Mouse (Mus musculus) cerebral cortex, adult 2 months (tissue): ENCODE data around the gene Olfr435.

Source experiments
- WGBS: fragments of 180-500 bp; shearing (Covaris S2); methylation state at CpG from one replicate; pipeline ENCODE4 v1.1.7; 2018; 5-methylcytosine and 5-hydroxymethylcytosine counted together

Gene Olfr435

DNA sequence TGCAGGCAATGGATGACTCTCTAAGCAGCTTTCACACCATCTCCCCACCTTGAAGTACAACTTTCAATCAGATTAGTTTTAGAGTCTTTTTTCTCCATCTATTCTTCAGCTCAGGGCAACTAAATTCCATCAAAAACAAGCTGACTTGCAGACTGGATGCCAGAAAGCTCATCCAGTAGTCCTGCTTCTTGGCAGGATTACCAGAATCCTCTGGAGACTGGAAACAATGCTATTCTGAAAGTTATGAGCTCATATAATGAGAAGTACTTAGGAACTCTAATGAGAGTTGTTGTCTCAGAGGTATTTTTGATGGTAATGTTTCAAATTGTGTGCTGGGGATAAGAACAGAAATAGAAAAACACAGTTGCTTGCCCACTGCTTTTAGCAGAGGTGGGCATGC lies at the start of gene Olfr435:
Gene Olfr435 (plus strand): TSS at position 366 of the 400 bp plus-strand sequence.

DNA sequence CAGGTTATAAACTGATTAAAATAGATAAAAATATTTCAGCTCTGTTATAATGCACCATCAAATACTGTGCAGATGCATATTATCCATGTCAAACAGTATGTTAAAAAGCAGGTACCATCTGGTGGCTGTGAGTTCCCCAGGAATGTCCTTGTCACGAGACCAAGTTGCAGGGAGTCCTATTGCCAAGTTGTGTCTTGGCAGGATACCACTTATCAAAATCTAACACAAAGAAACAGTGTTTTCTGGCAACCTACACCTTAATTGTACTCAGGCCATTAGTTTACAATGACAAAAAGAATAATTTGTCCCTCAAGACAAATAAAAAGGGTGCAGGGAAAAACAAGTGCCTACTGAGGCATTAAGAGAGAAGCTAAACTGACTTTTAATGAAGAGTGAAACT lies 37.4 kb upstream of the Olfr435 start:
- WGBS: 27% methylated on average over 1 of the region's 1 CpGs

DNA sequence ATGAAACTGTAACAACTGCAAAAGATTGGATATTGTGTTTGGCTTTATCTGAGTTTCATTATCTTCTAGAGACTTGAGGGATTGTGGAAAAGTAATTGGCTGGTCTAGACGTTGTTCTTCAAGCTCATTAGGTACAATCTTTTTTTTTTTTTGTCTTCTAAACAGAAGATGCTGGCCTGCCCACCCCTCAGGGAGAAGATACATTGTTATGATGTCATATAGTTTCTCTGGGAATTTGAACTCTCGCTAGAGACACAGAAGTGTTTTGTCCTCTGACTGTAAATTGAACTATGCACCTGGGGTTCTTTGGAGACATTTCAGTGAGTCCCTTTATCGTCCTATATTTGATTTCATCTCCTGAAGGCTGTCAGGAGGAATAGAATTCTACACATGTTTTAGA lies 34.0 kb upstream of the Olfr435 start, which contains the start of gene Olfr437:
Gene Olfr437 (plus strand): TSS at position 301 of the 400 bp plus-strand sequence.
- 71% methylated on average over 3 of the region's 3 CpGs for WGBS

DNA sequence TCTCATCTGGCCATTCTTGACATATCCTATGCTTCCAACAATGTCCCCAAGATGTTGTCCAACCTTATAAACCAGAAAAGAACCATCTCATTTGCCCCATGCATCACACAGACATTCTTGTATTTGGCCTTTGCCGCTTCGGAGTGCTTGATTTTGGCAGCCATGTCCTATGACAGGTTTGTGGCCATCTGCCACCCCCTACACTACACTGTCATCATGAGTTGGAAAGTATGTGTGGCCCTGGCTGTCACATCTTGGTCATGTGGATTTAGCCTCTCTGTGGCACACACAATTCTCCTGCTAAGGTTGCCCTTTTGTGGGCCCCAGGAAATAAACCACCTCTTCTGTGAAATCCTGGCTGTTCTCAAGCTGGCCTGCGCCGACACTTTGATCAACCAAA lies 29.7 kb upstream of the Olfr435 start:
- 97% methylated on average over 4 of the region's 4 CpGs for WGBS

DNA sequence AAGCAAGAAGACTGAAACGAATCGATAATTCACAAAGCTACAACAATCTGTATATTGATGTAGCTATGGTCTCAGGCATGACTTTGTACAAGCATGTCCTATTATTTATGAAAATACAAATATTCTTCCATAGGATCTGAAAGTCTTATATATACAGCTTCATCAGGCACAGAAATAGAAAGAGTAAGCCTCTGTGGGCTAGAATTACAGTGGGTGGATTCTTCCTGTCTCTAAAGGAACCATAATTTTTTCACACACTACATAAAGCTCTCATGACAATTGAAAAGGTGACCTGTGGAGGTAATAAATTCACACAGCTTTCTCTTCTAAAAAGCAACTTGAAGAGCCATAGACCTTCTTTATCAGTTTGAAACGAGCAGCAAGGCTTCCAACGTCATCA lies 25.1 kb upstream of the Olfr435 start, which contains the start of gene Olfr13:
Gene Olfr13 (plus strand): TSS at position 301 of the 400 bp plus-strand sequence.
- WGBS: 80% methylated on average over 4 of the region's 4 CpGs

DNA sequence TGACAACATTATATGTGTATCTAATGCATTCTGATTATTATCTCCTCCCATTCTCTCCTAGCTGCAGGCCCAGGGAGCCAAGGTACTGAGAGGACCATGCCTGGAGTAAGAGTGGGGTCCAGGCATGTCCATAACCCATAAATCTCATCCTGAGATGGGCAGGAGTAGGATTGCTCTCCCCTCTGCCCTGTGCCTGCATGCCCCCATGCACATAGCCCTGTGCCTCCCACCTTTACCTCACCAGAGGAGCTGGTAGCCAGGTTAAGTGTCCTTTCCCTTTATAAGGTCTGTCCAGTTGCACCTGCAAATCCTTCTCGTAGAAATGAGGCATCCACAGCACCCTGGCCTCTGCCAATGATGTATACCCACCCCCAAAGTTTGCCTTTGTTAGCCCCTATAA lies 18.8 kb upstream of the Olfr435 start:
- WGBS: 70% methylated on average over 1 of the region's 1 CpGs

DNA sequence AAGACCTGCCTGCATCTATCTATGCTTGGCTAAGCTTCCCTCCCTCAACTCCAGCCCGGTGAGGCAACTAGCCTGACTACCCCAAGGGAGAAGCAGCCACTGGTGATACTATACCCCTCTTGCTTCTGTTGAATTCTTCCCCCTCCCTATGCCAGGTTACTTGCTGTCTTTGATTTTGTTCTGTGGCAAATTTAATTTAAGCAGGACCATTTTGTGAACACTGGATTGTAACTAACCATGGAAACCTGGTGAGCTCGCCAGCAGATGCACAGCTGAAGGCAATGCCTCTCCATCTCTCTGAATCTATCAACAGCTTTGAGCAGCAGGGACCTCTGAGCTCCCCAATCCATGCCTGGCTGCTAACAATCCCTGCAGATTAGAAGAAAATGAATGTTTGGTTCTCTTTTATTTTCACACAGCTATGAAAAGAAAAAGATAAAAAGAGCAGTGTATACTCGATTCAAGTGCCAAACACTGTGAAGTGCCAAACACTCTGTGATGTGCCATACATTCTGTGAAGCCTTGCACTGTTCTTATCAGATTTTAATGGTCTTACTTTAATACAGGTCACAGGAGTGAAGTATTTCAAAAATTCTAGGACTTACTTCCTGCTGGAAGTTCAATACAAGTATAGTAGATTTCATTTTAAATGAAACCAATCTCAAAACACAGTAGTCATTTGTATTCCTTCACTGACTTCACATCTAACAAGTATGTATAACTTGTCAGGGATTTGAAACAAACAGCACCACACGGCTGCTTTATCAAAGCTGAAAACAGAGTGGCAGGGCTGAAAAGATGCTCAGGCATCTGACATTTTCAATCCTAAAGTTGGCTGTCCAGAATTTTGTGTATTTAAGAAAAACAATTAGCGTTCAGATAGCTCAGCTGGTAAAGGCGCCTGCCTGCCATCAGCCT lies 18.1 kb upstream of the Olfr435 start:
- WGBS: 47% methylated on average over 6 of the region's 6 CpGs

DNA sequence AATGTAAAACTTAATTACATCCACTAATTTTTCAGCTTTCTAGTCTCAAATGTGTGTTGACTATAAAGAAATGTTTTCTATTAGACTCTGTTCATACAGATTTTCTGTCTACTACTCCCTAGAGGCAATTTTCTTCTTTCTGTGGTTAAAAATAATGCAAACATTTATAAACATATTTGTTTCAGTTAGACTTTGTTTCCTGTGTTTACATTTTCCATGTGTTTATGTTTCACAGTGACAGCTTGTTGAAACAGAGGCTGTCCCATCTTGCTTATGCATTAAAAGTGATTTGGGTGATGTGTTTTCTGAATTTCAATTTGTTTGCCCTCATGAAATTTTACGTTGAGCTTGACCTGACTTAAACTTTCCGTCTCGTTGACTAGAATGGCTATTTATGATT lies 6.0 kb upstream of the Olfr435 start:
- whole genome bisulfite sequencing: 80% methylated on average over 3 of the region's 3 CpGs

DNA sequence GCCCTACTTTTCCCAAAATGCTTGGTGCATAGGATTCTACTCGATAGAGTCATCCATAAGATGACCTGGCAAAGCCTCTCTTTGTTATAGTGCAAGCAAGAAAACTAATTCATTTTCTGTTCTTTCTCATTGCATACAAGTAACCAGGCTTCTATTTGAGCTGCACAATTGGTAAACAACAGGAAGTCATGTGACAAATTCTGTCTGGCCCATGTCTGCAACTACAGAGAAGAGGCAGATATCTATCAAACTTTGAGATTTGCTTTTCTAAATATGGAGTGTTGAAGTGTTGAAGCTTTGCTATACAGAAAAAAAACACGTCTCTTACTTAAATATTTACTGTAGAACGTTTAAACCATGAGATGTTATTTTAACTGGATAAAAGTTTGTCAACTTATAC lies 1.1 kb downstream of the Olfr435 start:
- WGBS: 72% methylated on average over 3 of the region's 3 CpGs

DNA sequence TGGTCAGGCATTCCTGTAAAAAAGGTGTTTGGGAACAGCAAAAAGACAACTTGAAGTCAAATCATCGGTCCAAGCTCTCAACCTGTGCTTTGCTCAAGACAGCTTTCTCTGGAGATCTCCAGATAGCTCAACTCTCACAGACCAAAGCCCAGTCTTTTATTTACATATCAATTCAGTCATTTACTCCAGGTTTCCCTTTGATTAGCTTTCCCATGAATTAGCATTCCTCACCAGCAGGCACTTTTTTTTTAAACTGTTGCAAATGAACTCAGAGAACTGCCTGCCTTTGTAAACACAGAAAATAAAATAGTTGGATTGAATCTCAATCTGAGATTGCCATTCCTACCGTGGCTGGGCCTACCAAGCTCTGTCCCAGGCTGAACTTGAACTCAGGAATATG lies 8.4 kb downstream of the Olfr435 start:
- 46% methylated on average over 2 of the region's 2 CpGs for WGBS

DNA sequence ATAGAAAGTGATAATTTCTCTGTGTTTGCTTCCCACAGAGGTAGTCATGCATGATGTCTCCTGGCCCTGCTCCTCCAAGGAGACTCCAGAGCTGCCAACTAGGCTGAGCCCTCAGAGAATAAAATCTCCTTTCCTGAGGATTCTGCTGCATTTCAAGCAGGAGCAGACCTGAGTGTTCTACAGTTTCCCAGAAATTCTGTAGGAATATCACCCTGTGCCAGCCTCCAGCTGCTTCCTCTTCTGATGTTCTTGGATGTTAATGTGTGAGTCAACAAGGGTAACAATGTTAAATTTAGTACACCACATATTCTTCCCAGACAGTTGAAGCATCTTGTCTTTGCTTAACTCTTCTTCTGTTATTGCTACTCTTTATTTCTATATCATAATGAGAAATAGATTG lies 15.9 kb downstream of the Olfr435 start, which contains the start of gene Olfr434:
Gene Olfr434 (plus strand): TSS at position 149 of the 400 bp plus-strand sequence.

DNA sequence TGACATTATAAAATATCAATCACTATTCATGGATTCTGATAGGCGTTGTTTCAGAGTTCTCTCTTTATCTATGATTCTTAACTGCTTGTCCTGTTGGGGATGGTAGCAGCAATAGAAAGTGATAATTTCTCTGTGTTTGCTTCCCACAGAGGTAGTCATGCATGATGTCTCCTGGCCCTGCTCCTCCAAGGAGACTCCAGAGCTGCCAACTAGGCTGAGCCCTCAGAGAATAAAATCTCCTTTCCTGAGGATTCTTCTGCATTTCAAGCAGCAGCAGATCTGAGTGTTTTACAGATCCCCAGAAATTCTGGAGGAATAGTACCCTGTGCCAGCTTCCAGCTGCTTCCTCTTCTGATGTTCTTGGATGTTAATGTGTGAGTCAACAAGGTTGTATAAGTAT lies 34.3 kb downstream of the Olfr435 start, which contains the start of gene Olfr47:
Gene Olfr47 (plus strand): TSS at position 275 of the 400 bp plus-strand sequence.
- 80% methylated on average over 1 of the region's 1 CpGs for WGBS

DNA sequence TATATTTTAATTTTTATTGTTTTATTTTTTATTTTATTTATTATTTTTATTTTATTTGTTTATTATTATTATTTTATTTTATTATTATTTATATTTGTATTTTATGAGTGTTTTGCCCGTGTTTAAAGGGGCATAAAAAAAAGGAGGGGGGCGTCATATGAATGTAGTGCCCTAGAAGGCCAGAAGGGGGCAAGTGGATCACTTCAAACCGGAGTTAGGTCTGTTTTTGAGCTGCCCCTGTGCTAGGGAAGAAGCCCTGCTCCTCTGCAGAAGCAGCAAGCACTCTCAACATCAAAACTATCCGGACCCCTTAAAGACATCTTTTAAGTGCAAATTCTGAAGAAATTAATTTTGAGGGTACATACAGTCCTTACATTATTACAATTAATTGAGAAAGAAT lies 45.1 kb downstream of the Olfr435 start:
- WGBS: 24% methylated on average over 4 of the region's 4 CpGs

DNA sequence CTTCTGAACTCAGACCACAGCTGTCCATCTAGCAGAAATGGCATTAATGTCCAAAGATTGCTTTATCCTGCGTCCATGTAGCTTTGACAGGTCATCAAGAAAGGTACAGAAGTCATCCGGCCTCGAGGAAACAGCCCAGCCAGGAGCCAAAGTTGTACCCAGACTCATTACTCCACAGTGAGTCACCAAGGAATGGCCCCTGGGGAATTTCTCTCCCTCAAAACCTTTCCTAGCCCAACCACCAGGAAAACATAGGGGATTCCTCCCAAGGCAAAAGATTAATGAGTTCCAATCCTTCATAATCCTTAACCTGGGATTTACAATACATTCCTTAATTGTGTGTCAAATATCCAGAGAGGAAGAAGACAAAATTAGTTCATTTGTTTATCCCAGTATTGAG lies 50.5 kb downstream of the Olfr435 start:
- 79% methylated on average over 3 of the region's 3 CpGs for WGBS

DNA sequence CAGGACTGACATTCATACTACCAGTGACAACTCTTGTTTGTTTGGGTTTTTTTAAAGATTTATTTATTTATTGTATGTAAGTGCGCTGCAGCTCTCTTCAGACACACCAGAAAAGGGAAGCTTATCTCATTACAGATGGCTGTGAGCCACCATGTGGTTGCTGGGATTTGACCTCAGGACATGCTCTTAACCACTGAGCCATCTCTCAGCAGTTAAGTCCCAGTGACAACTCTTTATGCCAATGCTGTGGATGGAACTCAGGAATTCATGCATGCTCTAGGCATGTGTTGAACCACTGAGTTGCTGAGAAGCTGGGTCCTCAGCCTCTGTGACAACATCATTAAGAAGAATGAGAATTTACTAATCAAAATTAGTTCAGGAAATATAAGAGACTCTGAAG lies 56.0 kb downstream of the Olfr435 start:
- 93% methylated on average over 1 of the region's 1 CpGs for WGBS
